Mouse (Mus musculus) embryonic facial prominence, embryonic 14.5 days (tissue): ENCODE results near the gene Rprml. TPM values are rescaled to one million over a fixed set of nuclear protein-coding genes. Genes with fewer than 3 reads are reported as not detected.

Source experiments
- ATAC-seq: fragments of 200-750 bp; cut with Nextera tagmentation; 2 replicates; pipeline ENCODE4 v1.8.0; 2017; ENCODE audit warnings: low read depth, moderate number of reproducible peaks, moderate TSS enrichment
- DNase-seq: peaks from one replicate; pipeline ENCODE4 v3.0.0-alpha.2; 2015; ENCODE audit warnings: low spot score
- H3K27ac ChIP-seq: fragments of 300-500 bp; sonication (generic); replicated peaks from 2 replicates; pipeline ENCODE4 v1.5.1; 2014; ENCODE audit warnings: low read depth, mild to moderate bottlenecking, low read length, moderate library complexity
- H3K27me3 ChIP-seq: fragments of 300-500 bp; sonication (generic); replicated peaks from 2 replicates; pipeline ENCODE4 v1.6.1; 2014; ENCODE audit warnings: low read length; ENCODE audit not compliant: control insufficient read depth, insufficient read depth
- H3K36me3 ChIP-seq: fragments of 300-500 bp; sonication (generic); 2 replicates; pipeline ENCODE4 v1.6.1; 2014; ENCODE audit warnings: low read length, mixed read lengths; ENCODE audit not compliant: control insufficient read depth, insufficient read depth
- H3K4me1 ChIP-seq: fragments of 300-500 bp; sonication (generic); 2 replicates; pipeline ENCODE4 v1.6.1; 2014; ENCODE audit warnings: antibody characterized with exemption, low read length; ENCODE audit not compliant: control insufficient read depth, insufficient read depth
- H3K4me2 ChIP-seq: fragments of 300-500 bp; sonication (generic); 2 replicates; pipeline ENCODE4 v1.6.1; 2014; ENCODE audit warnings: low read depth, mild to moderate bottlenecking, low read length, moderate library complexity, mixed read lengths
- H3K4me3 ChIP-seq: fragments of 300-500 bp; sonication (generic); 2 replicates; pipeline ENCODE4 v1.5.1; 2014; ENCODE audit warnings: low read depth, mild to moderate bottlenecking, low read length
- H3K9ac ChIP-seq: fragments of 300-500 bp; sonication (generic); 2 replicates; pipeline ENCODE4 v1.6.1; 2014; ENCODE audit warnings: low read depth, mild to moderate bottlenecking, low read length, moderate library complexity, mixed read lengths
- H3K9me3 ChIP-seq: fragments of 300-500 bp; sonication (generic); 2 replicates; pipeline ENCODE4 v1.6.1; 2016; ENCODE audit warnings: low read length; ENCODE audit not compliant: control insufficient read depth
- WGBS: fragments of 180-500 bp; shearing (Covaris S2); extraction: QIAGEN DNeasy Blood & Tissue Kit; methylation state at CpG from one replicate; pipeline ENCODE4 v1.1.7; 2014; 5-methylcytosine and 5-hydroxymethylcytosine counted together
- polyA plus RNA-seq: library from polyadenylated mRNA; unstranded; fragments of >200 nt; fragmentation: Nextera tagmentation; extraction: Ambion mirVana; gene quantifications from 2 replicates; pipeline ENCODE4 v1.2.1, GENCODE M21; 2014

The Rprml gene
- polyA plus RNA-seq, 1 experiment from 2014 or later, result not detected

DNA sequence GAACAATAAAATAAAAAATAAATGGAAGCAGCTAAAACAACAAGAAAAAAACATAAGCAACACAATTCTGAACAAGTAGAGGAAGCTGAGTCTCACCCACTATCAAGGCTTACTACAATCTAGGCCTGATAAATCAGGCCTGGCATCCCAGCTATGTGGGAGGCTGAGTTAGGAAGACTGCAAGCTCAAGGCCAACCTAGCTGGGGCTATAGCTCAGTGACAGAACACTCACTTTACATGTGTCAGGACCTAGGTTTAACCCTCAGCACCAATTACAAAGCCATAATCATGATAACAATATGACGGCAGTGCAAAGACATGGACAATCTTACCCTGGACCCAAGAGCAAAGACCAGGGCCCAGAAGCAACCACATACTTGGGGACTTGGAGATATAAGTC lies 41.7 kb downstream of the Rprml start:
- no peaks in the 10 kb centered on the region for H3K27me3 ChIP-seq
- ATAC-seq (no peak), DNase-seq (no peak)
- H3K9ac ChIP-seq, result no peak overlapping the region
- no peak overlapping the region for H3K27ac ChIP-seq
- no peak overlapping the region for H3K4me2 ChIP-seq
- H3K4me1 ChIP-seq, result no peaks in the 10 kb centered on the region
- H3K9me3 ChIP-seq, result no peaks in the 10 kb centered on the region
- peaks cover 32% of the 10 kb centered on the region for H3K36me3 ChIP-seq
- WGBS, result 92% methylated on average over 1 of the region's 1 CpGs
- no peak overlapping the region for H3K4me3 ChIP-seq

DNA sequence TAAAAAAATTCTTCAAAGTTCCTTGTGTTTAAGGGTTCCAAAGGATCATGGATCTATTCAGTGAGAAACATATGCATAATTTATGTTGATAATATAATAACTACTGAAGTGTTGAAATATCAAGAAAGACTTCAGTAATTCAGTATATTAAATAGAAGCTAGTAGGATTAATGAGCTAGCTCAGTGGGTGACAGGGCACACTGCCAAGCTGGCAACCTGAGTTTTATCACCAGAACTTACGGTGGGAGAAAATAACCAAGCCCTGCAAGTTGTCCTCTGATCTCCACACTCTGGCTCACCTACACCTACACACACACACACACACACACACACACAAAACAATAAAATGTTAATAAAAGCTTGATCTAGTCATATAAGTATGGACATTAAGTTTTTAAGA lies 43.9 kb downstream of the Rprml start:
- Histone ChIP-seq H3K9me3 (no peaks in the 10 kb centered on the region), H3K27me3 (no peaks in the 10 kb centered on the region), H3K36me3 (peaks cover 11% of the 10 kb centered on the region; the same call in 1 of the 2 replicates), H3K9ac (no peak overlapping the region), H3K4me1 (peaks cover 1% of the 10 kb centered on the region; the same call in 1 of the 2 replicates), H3K4me2 (no peak overlapping the region), H3K4me3 (no peak overlapping the region), H3K27ac (no peak overlapping the region)
- ATAC-seq (no peak), DNase-seq (no peak)
- 75% methylated on average over 1 of the region's 1 CpGs for WGBS

- peak; percentile 56 for DNase-seq
- peak overlapping the region; percentile 92 for H3K9ac ChIP-seq
- peak overlapping the region; percentile 81 for H3K4me3 ChIP-seq
- H3K27me3 ChIP-seq, result no peaks in the 10 kb centered on the region
- 2% methylated on average over 14 of the region's 18 CpGs for WGBS
- H3K36me3 ChIP-seq, result no peaks in the 10 kb centered on the region
- H3K4me2 ChIP-seq, result peak overlapping the region; percentile 66
- no peaks in the 10 kb centered on the region for H3K9me3 ChIP-seq
- H3K27ac ChIP-seq, result peak overlapping the region; percentile 98
- peaks cover 4% of the 10 kb centered on the region; the same call in 1 of the 2 replicates for H3K4me1 ChIP-seq
- peak; percentile 47 for ATAC-seq
Measured at GRCm38 (mm10) chr11:103696851-103697564, 47.6 kb downstream of the Rprml start.

DNA sequence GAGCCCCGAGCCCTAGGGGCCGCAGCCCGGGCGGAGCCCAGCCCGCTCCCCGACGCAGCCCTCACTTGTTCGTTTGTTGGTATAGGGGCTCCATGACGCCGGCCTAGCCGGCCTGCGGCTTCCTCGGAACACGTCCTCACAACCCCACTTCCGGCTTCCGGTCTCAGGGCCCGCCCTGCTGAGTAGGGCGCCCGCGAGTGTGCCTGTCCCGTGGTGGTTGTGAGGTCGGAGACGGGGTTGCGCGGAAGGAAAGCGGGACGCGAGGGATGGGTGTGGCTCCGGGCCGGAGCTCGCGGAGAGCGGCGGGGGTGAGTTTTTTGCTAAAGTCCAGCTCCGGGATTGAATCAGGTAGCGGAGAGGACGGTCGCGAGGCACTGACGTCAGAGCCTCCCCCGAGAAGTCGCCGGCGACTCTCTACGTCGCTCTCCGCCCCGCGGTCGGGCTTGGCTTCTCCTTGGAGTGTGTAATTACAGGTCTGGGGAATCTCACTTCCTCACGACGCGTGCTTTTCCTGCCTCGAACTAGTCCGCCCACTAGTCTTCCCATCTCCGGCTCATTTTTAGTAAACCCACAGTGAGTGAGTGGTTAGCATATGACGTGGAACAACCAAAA lies 48.3 kb downstream of the Rprml start, which contains the start of gene Gosr2:
Gene Gosr2 (minus strand): TSS at position 334 of the 612 bp plus-strand sequence.
- Histone ChIP-seq H3K4me1 (peaks cover 4% of the 10 kb centered on the region; the same call in 1 of the 2 replicates), H3K36me3 (no peaks in the 10 kb centered on the region), H3K9me3 (no peaks in the 10 kb centered on the region), H3K9ac (peak within 1 kb of the TSS; percentile 92), H3K27ac (peak within 1 kb of the TSS; percentile 98), H3K27me3 (no peaks in the 10 kb centered on the region), H3K4me3 (peak within 1 kb of the TSS; percentile 81), H3K4me2 (peak within 1 kb of the TSS; percentile 66)
- ATAC-seq (peak; percentile 97), DNase-seq (peak; percentile 97)
- WGBS, result under 1% methylated on average over 54 of the region's 57 CpGs

GRCm38 (mm10) chr11:103698226-103698625 lies 48.9 kb downstream of the Rprml start:
- peak overlapping the region; percentile 81 for H3K4me3 ChIP-seq
- H3K27ac ChIP-seq, result peak overlapping the region; percentile 98
- H3K36me3 ChIP-seq, result no peaks in the 10 kb centered on the region
- 63% methylated on average over 2 of the region's 2 CpGs for WGBS
- no peaks in the 10 kb centered on the region for H3K27me3 ChIP-seq
- ATAC-seq (no peak), DNase-seq (no peak)
- H3K9ac ChIP-seq, result peak overlapping the region; percentile 92
- peaks cover 4% of the 10 kb centered on the region; the same call in 1 of the 2 replicates for H3K4me1 ChIP-seq
- H3K9me3 ChIP-seq, result no peaks in the 10 kb centered on the region
- H3K4me2 ChIP-seq, result peak overlapping the region; percentile 66

Other genes with a start within 250 kb of the Rprml start
- 8.1 and 8.7 TPM in 2 replicates for gene Plekhm1, start 236.9 kb upstream of the Rprml start, polyA plus RNA-seq
- gene Lrrc37a, start 145.0 kb upstream of the Rprml start, polyA plus RNA-seq, result not detected in 2 replicates
- gene Gm884, start 28.4 kb upstream of the Rprml start, polyA plus RNA-seq, result not detected in 2 replicates
- gene Lyzl6, start 10.7 kb upstream of the Rprml start, polyA plus RNA-seq, result not detected in 2 replicates
- gene Gosr2, start 48.3 kb downstream of the Rprml start, polyA plus RNA-seq, result 93.7 and 106 TPM in 2 replicates
- 0.42 and 0.52 TPM in 2 replicates for gene Wnt9b, start 100.3 kb downstream of the Rprml start, polyA plus RNA-seq
- gene Wnt3, start 124.6 kb downstream of the Rprml start, polyA plus RNA-seq, result 4.0 and 6.3 TPM in 2 replicates